Mouse (Mus musculus) spleen, adult 2 months (tissue): ENCODE data around the gene Atp6v1e2. TPM values are rescaled to one million over a fixed set of nuclear protein-coding genes. Genes with fewer than 3 reads are reported as not detected.

Experiments
- DNase-seq, 2 experiments: peaks; one replicate each; pipeline versions ENCODE4 v3.0.0 to v3.0.0-alpha.2; 2012 to 2021; ENCODE audit warnings: low spot score in 2 of 2, low read depth in 1 of 2
- H3K27ac ChIP-seq: fragments of 200-500 bp; 2 replicates; pipeline ENCODE4 v1.5.1; 2012; ENCODE audit warnings: low read length, inconsistent platforms; ENCODE audit not compliant: insufficient read depth
- H3K27me3 ChIP-seq: fragments of 200-500 bp; 2 replicates; pipeline ENCODE4 v1.6.1; 2012; ENCODE audit warnings: mild to moderate bottlenecking, moderate library complexity, low read length, inconsistent platforms; ENCODE audit not compliant: control insufficient read depth, insufficient read depth
- H3K36me3 ChIP-seq: fragments of 200-500 bp; 2 replicates; pipeline ENCODE4 v1.6.1; 2012; ENCODE audit warnings: mild to moderate bottlenecking, low read length, inconsistent platforms; ENCODE audit not compliant: control insufficient read depth, insufficient read depth
- H3K4me1 ChIP-seq: fragments of 200-500 bp; 2 replicates; pipeline ENCODE4 v1.6.1; 2011; ENCODE audit warnings: inconsistent platforms; ENCODE audit not compliant: control insufficient read depth, insufficient read depth, insufficient read length
- H3K4me3 ChIP-seq: fragments of 200-500 bp; 2 replicates; pipeline ENCODE4 v1.5.1; 2011; ENCODE audit warnings: mild to moderate bottlenecking, inconsistent platforms; ENCODE audit not compliant: insufficient read depth, insufficient read length; ENCODE audit errors: extremely low read depth
- CTCF ChIP-seq: fragments of 200-500 bp; IDR thresholded peaks from 2 replicates; pipeline ENCODE4 v1.5.1; 2011; ENCODE audit warnings: mild to moderate bottlenecking, inconsistent platforms; ENCODE audit not compliant: insufficient read depth, insufficient read length, insufficient replicate concordance; ENCODE audit errors: extremely low read depth
- POLR2A ChIP-seq: fragments of 200-500 bp; IDR thresholded peaks from 2 replicates; pipeline ENCODE4 v1.6.1; 2011; ENCODE audit warnings: low read depth, low read length, inconsistent platforms
- WGBS: fragments of 180-500 bp; shearing (Covaris S2); methylation state at CpG from one replicate; pipeline ENCODE4 v1.1.7; 2018; 5-methylcytosine and 5-hydroxymethylcytosine counted together
- polyA plus RNA-seq: library from polyadenylated mRNA; depleted of rRNA; stranded (reverse); fragments of >200 nt; gene quantifications from 2 replicates; pipeline ENCODE4 v1.2.3, GENCODE M21; 2012; rRNA removed

The Atp6v1e2 gene
- not detected in 2 replicates for polyA plus RNA-seq

- no peak for DNase-seq
- no peak within 1 kb of the TSS for H3K27ac ChIP-seq
- WGBS, result 92% methylated on average over 28 of the region's 28 CpGs
- H3K36me3 ChIP-seq, result no peaks in the 10 kb centered on the region
- TF ChIP-seq POLR2A (no peak), CTCF (no peak)
- H3K27me3 ChIP-seq, result no peaks in the 10 kb centered on the region
- H3K4me1 ChIP-seq, result no peaks in the 10 kb centered on the region
- no peak within 1 kb of the TSS for H3K4me3 ChIP-seq
These were observed at the start of gene Atp6v1e2 for GRCm38 (mm10) chr17:86947840-86948796. Gene Atp6v1e2, minus strand, starts transcription at chr17:86947897.

GRCm38 (mm10) chr17:86997323-86997722 lies 49.6 kb upstream of the Atp6v1e2 start:
- Histone ChIP-seq H3K4me1 (no peaks in the 10 kb centered on the region), H3K27me3 (no peaks in the 10 kb centered on the region), H3K36me3 (peaks cover 18% of the 10 kb centered on the region), H3K4me3 (no peak overlapping the region), H3K27ac (no peak overlapping the region)
- DNase-seq, result no peak
- WGBS, result 93% methylated on average over 6 of the region's 6 CpGs
- no peak for TF ChIP-seq POLR2A
- no peak for TF ChIP-seq CTCF

- H3K4me3 ChIP-seq, result no peak overlapping the region
- TF ChIP-seq CTCF, result no peak
- TF ChIP-seq POLR2A, result no peak
- no peak overlapping the region for H3K27ac ChIP-seq
- peaks cover 8% of the 10 kb centered on the region for H3K4me1 ChIP-seq
- no peaks in the 10 kb centered on the region for H3K27me3 ChIP-seq
- WGBS, result 89% methylated on average over 8 of the region's 8 CpGs
- no peak for DNase-seq
- H3K36me3 ChIP-seq, result peaks cover 6% of the 10 kb centered on the region; the same call in 1 of the 2 replicates
These were observed 43.6 kb upstream of the Atp6v1e2 start for GRCm38 (mm10) chr17:86991306-86991705.

- H3K36me3 ChIP-seq, result peaks cover 3% of the 10 kb centered on the region; the same call in 1 of the 2 replicates
- no peak overlapping the region for H3K27ac ChIP-seq
- TF ChIP-seq POLR2A, result no peak
- TF ChIP-seq CTCF, result no peak
- 52% methylated on average over 6 of the region's 6 CpGs for WGBS
- H3K4me3 ChIP-seq, result no peak overlapping the region
- peaks cover 8% of the 10 kb centered on the region for H3K4me1 ChIP-seq
- no peaks in the 10 kb centered on the region for H3K27me3 ChIP-seq
- no peak for DNase-seq
These were observed 41.0 kb upstream of the Atp6v1e2 start for GRCm38 (mm10) chr17:86988601-86989184.

GRCm38 (mm10) chr17:86988161-86988560 lies 40.5 kb upstream of the Atp6v1e2 start:
- TF ChIP-seq CTCF (peak; percentile 2; the same call in 1 of the 2 replicates), POLR2A (no peak)

GRCm38 (mm10) chr17:86986449-86987138 lies 38.9 kb upstream of the Atp6v1e2 start:
- TF ChIP-seq CTCF (no peak), POLR2A (no peak)
- Histone ChIP-seq H3K36me3 (peaks cover 3% of the 10 kb centered on the region; the same call in 1 of the 2 replicates), H3K4me3 (no peak overlapping the region), H3K4me1 (peaks cover 8% of the 10 kb centered on the region), H3K27me3 (no peaks in the 10 kb centered on the region), H3K27ac (no peak overlapping the region)
- DNase-seq, result no peak
- 86% methylated on average over 17 of the region's 17 CpGs for WGBS

More at GRCm38 (mm10) chr17:86988161-86988560, 40.5 kb upstream of the Atp6v1e2 start:
- peak; percentile 38 to 41 for DNase-seq
- H3K27ac ChIP-seq, result no peak overlapping the region
- no peaks in the 10 kb centered on the region for H3K27me3 ChIP-seq
- H3K4me3 ChIP-seq, result no peak overlapping the region
- WGBS, result 53% methylated on average over 5 of the region's 5 CpGs
- peaks cover 3% of the 10 kb centered on the region; the same call in 1 of the 2 replicates for H3K36me3 ChIP-seq
- H3K4me1 ChIP-seq, result peaks cover 8% of the 10 kb centered on the region
